Mouse (Mus musculus) MN1 (cell line): ENCODE data around the gene Spon1.
A peak's percentile ranks its signal among the peaks of the same experiment; 100 is the strongest.

Experiments used
- DNase-seq: peaks from one replicate; pipeline ENCODE4 v3.0.0-alpha.2; 2016; ENCODE audit warnings: low spot score

Spon1 gene

DNA sequence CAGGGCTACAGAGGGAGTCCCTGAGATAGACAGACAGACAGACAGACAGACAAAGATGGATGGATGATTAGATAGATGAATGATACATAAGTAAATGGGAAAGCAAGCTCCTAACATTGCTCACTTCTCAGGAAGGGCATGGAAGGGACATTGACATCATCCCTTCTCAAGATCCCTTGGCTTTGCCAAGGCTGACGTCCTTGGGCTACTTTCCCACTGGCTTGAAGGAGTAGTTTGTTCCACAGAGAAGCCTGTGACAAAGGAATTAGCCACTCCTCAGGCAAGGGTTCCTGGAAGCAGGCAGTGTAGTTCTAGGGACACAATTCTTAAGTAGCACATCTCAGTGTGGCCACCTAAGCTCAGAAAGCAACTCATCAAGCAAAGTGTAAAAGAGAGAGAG, 296.7 kb downstream of the Spon1 start:
- DNase-seq: no peak

DNA sequence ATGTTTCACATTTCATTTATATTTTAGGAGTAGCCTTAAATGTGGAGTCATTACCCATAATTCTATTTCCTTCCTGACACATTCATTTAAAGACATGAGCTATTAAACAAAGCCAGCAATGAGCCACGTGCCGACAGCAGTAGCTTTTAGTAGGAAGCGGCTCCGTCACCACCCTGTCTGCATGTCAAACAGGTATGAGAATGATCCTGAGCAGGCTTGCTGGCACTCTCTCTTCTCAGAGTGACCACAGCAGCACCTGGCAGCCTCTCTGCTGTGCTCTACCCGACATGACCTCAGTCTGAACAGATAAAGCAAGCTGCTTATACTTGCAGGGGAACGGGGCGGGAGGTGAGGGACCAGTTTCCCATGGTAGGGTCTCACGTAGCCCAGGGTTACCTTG, 297.7 kb downstream of the Spon1 start:
- no peak for DNase-seq

DNA sequence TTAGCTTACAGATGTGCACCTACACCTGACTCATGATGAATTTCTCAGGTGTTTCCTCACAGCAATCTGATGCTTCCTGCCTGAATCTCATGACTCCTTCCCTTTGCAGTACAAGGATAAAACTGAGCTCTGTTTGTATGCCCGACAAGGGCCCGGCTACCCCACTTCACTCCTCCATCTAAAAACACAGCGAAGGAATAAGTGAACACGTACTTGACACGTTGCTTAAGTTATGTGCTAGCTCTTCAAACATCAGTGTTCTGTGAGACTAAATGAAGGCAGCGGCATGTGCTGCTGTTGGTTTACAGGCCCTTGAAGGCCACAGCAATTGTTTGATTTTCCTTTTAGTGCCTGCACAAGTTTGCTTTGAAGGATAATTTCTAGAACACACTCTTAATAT, 298.2 kb downstream of the Spon1 start:
- no peak for DNase-seq

DNA sequence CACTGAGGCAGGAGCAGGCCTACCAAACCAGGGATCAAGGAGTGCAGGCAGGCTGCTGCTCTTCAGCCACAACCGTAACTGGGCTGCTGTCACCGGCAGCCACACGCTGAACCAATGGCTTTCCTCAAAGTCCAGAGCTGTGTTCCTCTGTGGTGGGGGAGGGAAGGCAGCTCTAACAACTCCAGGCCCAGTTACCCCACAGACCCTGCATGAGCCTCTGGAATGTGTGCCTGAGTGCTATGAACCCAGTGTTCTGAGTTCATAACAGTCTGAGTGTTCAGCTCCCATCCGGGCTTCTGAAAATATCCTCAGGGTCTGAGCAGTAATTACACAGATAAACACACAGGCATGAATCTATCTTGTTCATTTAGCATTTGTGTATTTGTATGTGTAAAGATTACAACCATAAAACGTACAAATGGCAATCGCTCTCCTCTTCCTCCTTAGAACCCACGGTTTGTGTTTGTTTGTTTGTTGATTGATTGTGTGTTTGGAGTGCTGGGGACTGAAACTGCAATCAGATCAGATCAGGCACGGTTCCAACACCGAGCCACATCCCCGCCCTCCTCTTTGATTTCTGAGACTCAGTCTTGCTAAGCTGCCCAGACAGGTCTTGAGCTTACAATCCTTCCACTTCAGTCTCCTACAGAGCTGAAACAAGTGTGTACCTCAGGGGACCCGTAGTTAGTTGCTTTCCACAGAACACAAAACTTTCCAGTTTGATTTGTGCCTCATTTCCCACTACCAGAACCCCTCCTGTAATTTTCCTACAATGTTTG, 299.8 kb downstream of the Spon1 start:
- no peak for DNase-seq

DNA sequence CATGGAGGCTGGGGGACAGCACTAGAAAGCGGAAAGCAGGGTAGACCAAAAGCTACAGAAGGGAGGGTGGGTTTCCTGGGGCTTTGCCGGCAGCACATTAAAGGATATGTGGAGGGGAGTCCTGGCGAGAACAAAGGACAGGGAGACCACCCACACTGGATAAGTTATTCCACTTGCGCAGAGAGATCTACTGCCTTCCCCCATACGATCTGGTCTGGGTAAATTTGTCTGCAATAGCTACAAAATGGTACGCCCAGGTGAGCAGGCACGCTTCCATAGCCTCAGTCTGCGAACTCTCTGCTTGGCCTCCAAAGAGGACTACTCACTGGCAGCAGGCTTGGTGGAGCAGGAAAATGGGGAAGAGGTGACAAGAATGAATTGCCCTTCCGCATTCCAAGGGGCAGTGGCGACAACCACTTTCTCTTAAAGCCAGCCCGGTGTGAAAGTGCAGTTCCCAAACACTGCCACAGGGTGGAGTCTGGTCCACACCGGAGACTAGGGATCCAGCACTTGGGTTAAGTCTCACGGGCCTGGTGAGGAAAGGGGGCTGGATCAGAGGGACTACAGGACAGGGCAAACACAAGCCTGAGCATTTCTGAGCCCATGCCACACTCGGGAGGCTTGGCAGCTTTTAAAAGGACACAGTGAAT, 300.9 kb downstream of the Spon1 start:
- peak; percentile 55 for DNase-seq

DNA sequence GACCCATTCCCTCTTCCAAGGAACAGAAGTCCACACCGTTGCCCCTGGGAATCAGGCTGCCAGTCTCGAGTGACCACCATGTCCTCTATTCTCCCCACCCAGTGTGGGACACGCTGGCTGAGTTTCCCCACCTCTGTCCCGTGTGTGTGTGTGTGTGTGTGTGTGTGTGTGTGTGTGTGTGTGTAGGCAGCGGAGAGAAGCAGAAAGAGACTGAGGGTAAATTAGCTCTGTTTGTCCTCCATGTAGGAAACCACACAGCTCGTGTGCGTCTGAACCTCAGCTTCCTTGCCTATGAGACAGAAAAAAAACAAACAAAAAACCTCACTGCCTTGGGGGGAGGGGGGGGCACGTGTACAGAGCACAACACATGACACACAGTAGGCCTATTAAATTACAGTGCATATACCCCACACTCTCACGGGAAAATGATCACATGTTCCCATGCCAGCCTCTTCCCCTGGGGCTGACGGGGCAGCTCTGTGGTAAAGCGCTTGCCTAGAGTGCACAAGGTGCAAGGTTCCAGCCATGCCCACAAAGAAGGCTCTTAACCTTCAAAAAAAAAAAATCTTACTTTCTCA, 303.2 kb downstream of the Spon1 start:
- no peak for DNase-seq

DNA sequence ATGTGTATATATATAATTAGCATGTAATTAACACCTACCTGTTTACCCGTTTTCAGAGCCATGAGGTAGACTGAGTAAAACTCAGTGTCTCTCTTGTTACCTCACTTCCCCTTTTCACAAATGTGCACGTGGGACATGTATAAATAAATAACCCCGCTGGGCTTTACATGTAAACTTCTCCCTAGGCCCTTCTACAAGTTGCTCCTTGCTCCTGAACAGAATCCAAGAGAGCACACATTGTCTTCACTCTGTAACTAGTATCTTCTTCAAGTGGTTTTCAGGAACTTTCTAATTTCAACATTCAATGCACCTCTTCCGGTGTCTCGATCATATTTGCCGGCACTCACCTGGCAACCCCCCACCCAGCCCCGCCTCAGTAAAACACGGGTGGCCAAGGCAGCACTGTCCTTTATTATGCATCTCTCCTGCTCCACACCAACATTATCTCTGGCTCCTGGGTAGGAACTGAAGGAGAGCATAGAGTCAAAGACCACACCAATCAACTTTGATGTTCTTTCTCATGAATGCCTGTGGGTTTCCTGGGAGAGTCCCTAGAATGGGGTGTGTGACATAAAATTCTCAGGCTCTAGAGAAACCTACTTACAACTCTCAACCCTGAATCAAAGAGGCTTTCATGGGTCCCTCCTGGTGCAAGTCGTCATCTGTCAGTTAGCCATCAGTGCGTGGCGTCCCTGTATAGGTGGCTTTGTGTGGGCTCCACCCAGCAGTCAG, 304.1 kb downstream of the Spon1 start:
- no peak for DNase-seq

DNA sequence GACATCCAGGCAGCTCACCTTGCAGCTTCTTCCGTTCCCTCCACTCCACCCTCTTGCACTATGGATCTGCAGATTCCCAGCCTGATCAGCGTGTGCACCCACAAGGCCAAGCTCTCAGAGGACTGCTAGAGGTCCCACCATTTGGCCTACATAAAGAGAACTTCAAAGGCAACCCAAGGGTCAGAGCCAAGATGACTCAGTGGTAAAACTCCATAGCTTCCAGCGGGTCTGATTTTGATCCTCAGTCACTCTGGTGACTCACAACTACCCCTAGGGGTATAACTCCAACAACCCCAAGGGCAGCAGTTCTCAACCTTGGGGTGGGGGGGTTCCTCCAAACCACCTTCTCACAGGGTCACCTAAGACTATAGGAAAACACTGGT, 304.7 kb downstream of the Spon1 start:
- no peak for DNase-seq

DNA sequence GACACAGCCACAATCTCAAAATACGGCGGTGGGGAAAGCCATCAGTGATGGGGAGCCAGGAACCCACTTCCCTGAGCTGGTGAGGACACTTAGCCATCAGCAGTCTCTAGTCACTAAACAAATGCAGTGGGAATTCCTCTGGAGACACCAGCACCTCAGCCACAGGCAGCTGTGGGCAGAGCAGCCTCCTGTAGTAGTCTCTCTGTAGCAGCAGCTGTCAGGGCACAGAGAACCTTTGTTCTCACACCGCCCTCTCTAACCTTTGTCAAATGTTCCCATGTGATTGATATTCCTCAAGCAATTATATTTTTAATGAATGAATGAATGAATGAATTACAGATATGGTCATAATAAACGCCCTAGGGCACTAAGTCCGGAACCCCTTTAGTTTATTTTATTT, 305.6 kb downstream of the Spon1 start:
- no peak for DNase-seq

DNA sequence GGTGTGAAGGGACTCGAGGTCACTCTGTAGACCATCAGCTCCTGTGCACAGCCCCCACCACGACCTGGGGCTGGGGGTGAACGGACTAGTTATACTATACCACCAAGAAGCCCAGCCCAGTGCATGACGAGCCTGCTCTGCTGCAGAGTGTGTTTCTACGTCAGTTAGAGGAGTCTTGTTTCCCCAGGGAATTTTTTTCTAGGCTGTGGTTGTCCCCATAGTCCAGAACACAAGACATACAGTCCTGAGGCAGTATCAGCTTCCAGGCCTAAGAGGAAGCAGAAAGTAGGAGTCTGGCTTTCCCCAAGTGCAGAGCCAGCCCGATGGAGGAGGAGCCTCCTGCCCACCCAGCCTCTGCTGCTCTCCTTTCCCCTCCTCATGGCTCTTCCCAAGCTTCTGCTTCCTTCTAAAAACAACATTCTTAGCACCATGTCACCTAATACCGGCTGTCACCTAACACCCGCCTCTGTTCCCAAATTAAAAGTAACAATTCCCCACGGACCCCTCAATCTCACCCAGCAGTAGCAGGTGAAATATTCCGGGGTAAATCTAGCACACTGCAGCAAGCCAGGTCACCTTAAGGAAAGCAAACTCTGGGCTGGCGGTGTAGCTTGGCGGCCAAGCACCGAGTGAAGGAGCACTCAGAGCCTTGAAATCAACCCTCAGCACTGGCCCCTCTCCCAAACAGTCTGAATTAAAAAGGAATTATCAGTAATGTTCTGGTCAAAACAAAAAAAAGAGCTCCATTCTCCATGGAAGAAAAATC, 306.2 kb downstream of the Spon1 start:
- DNase-seq: peak; percentile 26

DNA sequence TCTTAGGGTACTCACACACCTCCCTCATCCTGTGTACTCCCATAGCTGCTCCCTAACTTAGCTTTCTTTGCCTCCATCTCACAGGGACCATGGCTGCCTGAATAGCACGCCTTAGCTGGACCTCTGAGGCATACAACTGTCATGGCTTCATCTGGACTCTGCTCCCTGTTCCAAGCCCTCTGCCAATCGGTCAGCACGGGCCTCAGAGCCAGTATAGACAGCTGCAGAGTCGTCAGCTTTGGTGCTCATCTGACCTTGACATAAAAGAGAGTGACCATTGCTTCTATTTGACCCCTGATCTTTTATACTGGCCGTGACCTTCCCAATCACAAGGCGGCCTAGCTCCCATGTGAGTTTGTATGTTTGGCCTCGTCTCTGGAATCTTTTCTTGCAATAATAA, 308.3 kb downstream of the Spon1 start:
- no peak for DNase-seq

DNA sequence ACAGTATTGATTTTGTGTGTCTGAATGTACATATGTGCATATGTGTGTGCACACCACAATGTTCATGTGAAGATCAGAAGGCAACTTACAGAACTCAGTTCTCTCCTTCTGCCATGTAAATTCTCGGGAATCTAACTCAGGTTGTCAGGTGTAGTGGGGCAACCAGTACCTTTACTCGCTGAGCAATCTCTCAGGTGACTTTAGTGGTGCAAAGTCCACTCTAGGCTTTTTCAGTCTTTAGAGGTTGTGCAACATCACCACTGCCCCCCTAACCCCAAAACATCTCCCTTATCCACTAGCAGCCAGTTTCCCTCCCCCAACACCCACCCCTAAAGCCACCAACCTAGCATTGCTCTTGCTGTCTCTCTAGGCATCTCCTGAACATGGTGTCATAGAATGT, 308.8 kb downstream of the Spon1 start:
- no peak for DNase-seq

DNA sequence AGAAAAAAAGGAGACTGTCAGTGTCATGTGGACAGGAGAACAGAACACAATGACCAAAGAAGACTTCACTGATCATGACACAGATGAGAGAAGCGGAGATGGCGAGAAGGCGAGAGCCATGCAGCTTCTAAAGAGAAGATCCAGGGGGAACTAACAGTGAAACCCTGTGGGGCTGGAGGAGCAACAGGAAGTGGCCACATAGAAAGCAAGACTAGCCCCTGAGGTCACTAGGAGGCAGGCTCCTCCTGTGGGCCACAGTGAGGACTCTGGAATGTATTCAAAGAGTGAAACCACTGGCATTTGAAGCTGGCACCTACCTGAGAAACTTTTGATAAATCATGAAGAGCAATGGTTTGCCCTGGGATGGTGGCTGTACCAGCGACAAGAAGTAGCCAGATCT, 313.5 kb downstream of the Spon1 start:
- no peak for DNase-seq

DNA sequence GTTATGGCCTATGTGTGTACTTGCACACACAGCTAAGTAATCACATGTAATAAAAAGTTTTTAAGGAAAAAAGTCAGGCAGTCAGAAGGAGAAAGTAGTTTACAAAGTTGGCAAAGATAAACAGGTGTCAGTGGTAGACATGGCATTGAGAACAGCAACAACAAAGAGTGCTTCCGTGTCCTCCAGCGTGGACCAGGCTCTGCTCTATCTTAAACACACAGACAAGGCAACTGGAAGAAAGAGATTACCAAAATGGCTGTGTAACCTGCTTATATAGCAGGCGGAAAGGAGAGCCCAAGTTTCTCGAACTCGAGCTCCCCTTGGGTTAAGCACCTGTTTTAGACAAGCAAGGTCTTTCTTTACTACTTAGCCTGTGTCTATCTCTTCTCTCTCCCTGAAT, 314.5 kb downstream of the Spon1 start:
- no peak for DNase-seq

DNA sequence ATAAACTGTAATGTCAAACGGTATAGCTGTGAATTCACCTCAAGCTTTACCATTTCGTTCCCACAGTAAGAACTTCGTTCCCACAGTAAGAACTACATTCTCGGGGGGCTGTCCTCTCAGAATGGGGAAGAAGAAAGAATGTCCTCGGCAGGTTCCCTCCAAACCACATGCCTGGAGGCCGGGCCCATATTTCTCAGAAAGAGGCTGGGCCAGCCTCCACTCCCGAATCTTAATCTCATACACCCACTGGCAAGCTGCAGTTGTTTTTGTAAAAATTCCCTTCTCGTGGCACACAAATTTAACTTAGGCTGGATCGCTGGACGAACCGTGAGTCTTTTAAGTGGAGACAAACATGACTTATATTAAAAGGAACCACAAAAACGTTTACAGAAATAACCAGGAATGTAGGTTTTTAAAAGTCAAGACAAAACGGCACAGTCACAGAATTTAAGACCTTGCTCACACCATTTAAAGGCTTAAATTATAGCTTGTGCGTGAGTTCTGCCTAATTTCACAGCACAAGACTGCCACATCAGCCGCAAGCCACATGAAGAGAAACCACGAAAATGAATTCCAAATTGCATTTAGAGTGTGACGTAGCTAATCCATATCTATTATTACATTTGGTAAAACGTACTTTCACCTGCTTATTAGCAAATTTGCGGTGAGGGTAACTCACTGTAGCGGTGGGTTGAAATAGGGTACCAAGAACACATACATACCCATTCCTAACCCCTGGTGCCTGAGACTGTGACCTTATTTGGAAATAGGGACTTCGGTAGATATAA, 316.0 kb downstream of the Spon1 start:
- DNase-seq: no peak

DNA sequence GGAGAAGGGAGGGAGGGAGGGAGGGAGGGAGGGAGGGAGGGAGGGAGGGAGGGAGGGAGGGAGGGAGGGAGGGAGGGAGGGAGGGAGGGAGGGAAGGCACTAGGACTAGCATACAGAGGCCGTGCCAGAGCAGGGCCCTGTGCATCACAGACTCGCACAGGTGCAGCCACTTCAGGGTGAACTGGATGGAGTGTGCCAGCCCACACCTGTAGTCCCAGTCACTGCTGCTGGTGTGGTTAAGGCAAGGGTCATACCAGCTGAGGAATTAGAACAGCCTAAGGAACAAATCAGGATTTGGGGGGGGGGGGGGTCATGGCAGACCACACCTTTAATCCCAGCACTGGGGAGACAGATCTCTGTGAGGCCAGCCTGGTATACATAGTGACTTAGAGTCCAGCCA, 317.3 kb downstream of the Spon1 start:
- DNase-seq: no peak

DNA sequence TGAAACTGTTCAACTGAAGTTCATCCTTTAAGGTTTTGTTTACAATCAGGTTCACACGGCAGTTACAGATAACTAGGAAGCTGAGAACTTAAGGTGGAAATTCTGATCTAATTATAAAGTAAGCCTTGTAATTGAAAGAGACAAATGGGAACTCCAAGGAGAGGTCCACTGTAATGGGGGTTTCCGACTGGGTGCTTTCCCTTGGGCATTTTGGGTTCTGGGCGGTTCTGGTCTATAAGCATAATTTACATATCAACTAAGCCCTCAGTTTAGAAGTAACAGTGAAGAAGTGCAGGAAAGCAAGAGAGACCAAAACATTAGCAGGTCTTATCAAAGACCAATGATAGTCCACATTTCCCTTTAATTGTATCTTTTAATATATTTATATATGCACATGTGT, 318.0 kb downstream of the Spon1 start:
- no peak for DNase-seq

DNA sequence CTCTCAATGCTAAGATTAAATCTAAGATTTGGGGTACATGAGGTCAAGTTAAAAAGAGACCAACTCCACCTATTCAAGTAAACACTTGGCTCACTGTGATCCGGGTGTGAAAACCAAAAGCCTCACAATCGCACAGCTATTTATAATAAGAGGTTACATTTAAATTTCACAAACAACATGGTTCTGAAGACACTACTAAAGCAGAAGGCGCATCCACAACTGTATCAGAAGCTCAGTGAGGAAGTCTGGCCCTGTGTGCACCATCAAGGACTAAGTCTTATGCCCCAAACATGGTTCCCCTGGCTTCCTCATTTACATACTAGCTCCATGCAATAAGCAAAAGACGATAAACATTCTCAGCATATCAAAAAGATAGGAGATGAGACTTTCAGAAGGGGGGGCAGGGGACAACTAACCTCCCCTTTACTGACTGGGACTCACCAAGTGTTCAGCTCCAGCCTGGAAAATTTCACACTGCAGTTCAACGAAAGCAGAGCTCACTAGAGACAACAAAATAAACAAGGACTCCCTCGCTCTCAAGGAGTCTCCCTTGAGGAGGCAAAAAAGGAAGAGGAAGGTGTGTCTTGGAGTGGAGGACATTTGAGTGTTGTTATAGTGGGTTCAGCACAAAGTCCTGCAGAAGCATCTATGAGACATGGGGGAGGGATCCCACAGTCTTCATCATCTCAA, 320.4 kb downstream of the Spon1 start:
- DNase-seq: no peak

DNA sequence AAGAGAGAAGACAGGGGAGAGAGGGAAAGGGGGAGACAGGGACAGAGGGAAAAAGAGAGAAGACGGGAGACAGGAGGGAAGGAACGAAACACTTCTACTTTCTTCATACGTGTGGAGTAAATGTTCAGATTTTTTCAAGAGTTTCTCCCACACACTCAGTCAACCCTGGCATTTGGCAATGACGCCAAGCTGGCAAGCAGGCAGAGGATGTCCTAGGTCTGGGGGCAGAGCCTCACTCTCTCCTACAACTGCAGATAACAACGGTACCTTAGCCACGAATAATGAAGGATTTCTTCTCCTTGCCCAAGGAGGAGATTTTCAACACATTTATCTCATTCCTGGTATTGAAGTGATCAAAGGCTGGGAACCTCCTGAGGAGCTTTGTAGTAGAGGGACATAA, 321.5 kb downstream of the Spon1 start:
- no peak for DNase-seq

DNA sequence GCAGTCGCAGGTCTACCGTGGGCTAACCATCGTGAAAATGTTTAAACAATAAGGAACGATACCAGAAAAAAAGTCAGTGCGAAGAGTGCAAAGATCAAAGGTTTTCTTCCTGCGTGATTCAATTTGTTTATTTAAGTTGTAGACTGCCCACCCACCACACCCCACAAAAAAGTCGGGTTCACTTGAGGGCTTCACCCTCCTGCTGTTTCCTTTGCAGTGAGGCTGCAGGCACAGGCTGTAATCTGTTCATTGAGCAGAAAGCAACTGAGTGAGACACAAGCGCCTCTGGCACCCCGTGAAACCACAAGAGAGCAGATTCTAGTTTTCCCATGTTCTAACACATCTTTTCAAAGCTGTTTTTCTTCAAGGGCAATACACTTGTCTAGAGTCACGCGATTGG, 322.2 kb downstream of the Spon1 start:
- no peak for DNase-seq

DNA sequence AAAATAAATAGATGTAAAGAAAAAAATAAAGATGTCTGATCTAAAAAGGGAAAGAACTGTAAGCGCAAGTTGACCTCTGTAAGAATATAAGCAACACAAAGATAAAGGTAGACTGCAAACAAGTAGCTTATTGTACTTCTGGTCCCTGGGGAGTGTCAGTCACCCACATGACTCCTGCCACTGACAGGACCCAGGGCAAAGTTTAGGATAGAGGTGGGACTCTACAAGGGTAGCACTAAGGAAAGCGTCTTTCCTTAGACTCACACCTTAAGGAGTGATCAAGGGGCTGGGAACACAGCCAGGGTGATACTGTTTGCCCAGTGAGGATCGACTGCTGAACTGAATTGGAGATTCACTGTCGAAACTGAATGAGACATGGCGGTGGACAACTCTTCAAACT, 323.1 kb downstream of the Spon1 start:
- DNase-seq: no peak
